Mouse (Mus musculus) embryonic facial prominence, embryonic 14.5 days (tissue): ENCODE data around the gene Khdc1c. TPM values are rescaled to one million over a fixed set of nuclear protein-coding genes. Genes with fewer than 3 reads are reported as not detected.
"Not testable (repeated sequence)": the region's sequence is repeated elsewhere in the genome, so short reads cannot be mapped to it uniquely, and the experiment has no call there.

ENCODE experiments used
- ATAC-seq: fragments of 200-750 bp; cut with Nextera tagmentation; 2 replicates; pipeline ENCODE4 v1.8.0; 2017; ENCODE audit warnings: low read depth, moderate number of reproducible peaks, moderate TSS enrichment
- DNase-seq: peaks from one replicate; pipeline ENCODE4 v3.0.0-alpha.2; 2015; ENCODE audit warnings: low spot score
- H3K27ac ChIP-seq: fragments of 300-500 bp; sonication (generic); replicated peaks from 2 replicates; pipeline ENCODE4 v1.5.1; 2014; ENCODE audit warnings: low read depth, mild to moderate bottlenecking, low read length, moderate library complexity
- H3K27me3 ChIP-seq: fragments of 300-500 bp; sonication (generic); replicated peaks from 2 replicates; pipeline ENCODE4 v1.6.1; 2014; ENCODE audit warnings: low read length; ENCODE audit not compliant: control insufficient read depth, insufficient read depth
- H3K36me3 ChIP-seq: fragments of 300-500 bp; sonication (generic); 2 replicates; pipeline ENCODE4 v1.6.1; 2014; ENCODE audit warnings: low read length, mixed read lengths; ENCODE audit not compliant: control insufficient read depth, insufficient read depth
- H3K4me1 ChIP-seq: fragments of 300-500 bp; sonication (generic); 2 replicates; pipeline ENCODE4 v1.6.1; 2014; ENCODE audit warnings: antibody characterized with exemption, low read length; ENCODE audit not compliant: control insufficient read depth, insufficient read depth
- H3K4me2 ChIP-seq: fragments of 300-500 bp; sonication (generic); 2 replicates; pipeline ENCODE4 v1.6.1; 2014; ENCODE audit warnings: low read depth, mild to moderate bottlenecking, low read length, moderate library complexity, mixed read lengths
- H3K4me3 ChIP-seq: fragments of 300-500 bp; sonication (generic); 2 replicates; pipeline ENCODE4 v1.5.1; 2014; ENCODE audit warnings: low read depth, mild to moderate bottlenecking, low read length
- H3K9ac ChIP-seq: fragments of 300-500 bp; sonication (generic); 2 replicates; pipeline ENCODE4 v1.6.1; 2014; ENCODE audit warnings: low read depth, mild to moderate bottlenecking, low read length, moderate library complexity, mixed read lengths
- H3K9me3 ChIP-seq: fragments of 300-500 bp; sonication (generic); 2 replicates; pipeline ENCODE4 v1.6.1; 2016; ENCODE audit warnings: low read length; ENCODE audit not compliant: control insufficient read depth
- WGBS: fragments of 180-500 bp; shearing (Covaris S2); extraction: QIAGEN DNeasy Blood & Tissue Kit; methylation state at CpG from one replicate; pipeline ENCODE4 v1.1.7; 2014; 5-methylcytosine and 5-hydroxymethylcytosine counted together
- polyA plus RNA-seq: library from polyadenylated mRNA; unstranded; fragments of >200 nt; fragmentation: Nextera tagmentation; extraction: Ambion mirVana; gene quantifications from 2 replicates; pipeline ENCODE4 v1.2.1, GENCODE M21; 2014

Khdc1c gene
- not detected in 2 replicates for polyA plus RNA-seq

DNA sequence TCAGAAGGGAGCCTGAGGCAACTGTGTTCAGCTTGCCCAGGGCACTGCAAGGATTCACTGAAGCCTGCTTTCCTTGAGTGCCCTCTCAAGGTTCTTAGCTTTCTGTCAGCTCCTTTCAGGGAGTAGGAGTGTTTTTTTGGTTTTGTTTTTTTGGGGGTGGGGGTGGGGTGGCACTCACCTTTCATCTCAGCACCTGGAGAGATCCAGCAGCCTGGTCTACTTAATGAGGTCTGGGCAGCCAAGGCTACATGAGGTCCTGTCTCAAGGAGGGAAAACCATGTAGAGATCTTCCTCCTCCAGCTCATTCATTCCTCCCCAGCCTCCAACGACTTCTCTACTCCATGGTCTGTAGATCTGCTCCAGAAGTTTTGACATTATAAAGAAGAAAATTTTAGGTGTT is at the start of gene Khdc1c:
Gene Khdc1c (plus strand): TSS at position 301 of the 400 bp plus-strand sequence.
- H3K36me3 ChIP-seq, DNase-seq, H3K27ac ChIP-seq, H3K4me1 ChIP-seq, H3K4me3 ChIP-seq, H3K9me3 ChIP-seq, H3K4me2 ChIP-seq, ATAC-seq, H3K9ac ChIP-seq, H3K27me3 ChIP-seq: not testable (repeated sequence)
- WGBS: 63% methylated on average over 1 of the region's 1 CpGs

- not testable (repeated sequence) for H3K9ac ChIP-seq, H3K4me2 ChIP-seq, H3K9me3 ChIP-seq, ATAC-seq, H3K27ac ChIP-seq, H3K4me1 ChIP-seq, H3K36me3 ChIP-seq, H3K4me3 ChIP-seq, DNase-seq, H3K27me3 ChIP-seq
- WGBS: 91% methylated on average over 5 of the region's 5 CpGs
Measured at GRCm38 (mm10) chr1:21320271-21320670, 47.9 kb upstream of the Khdc1c start.

DNA sequence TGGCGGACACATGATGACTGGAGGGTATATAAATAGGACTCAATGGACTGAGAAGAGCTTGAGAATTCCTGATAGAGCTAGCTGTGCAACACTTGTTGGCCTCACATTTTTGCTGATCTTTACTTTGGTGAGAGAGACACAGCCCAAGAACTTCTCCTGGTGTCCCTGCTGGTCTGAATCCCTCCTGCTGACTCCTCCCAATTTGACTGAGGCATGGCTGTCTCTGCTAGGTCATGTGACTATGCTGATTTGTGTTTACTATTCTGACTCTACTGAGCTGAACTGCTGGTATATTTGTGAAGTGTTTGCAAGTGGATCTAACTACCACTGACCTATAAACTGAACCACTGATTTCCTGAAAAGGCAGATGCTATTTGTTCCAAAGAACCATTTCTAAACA is 46.5 kb upstream of the Khdc1c start:
- WGBS: 82% methylated on average over 1 of the region's 1 CpGs
- H3K27me3 ChIP-seq: no peaks in the 10 kb centered on the region
- no peaks in the 10 kb centered on the region for H3K9me3 ChIP-seq
- no peak overlapping the region for H3K4me3 ChIP-seq
- DNase-seq (no peak), ATAC-seq (no peak)
- H3K4me2 ChIP-seq: no peak overlapping the region
- H3K4me1 ChIP-seq: no peaks in the 10 kb centered on the region
- no peak overlapping the region for H3K9ac ChIP-seq
- H3K36me3 ChIP-seq: no peaks in the 10 kb centered on the region
- H3K27ac ChIP-seq: no peak overlapping the region

DNA sequence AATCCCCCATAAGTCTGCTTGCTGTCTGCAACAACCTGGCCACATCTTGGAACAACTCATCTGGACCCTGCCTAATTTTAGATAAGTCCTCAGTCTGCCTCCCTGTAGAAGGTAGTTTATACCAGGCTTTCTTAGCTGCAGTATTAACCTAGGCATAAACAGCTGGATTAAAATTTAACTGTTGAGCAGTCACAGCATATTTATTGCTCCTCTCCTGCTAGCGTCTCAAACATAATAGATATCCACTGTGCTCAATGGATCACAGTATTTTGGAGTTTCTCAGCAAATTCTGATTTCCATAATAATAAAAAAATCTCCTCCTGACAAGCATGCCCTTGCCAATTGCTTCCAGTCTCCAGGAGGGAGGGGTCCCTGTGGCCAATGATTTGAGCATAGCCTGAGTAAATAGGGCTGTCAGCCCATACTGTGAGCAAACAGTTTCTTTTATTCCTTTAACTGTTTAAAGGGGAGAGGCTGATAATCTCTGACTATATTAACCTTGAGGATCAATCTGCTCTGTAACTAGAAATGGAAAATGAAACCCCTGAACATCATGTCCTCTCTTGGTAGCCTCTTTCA is 44.0 kb upstream of the Khdc1c start:
- no peaks in the 10 kb centered on the region for H3K4me1 ChIP-seq
- DNase-seq (no peak), ATAC-seq (no peak)
- 59% methylated on average over 1 of the region's 1 CpGs for WGBS
- no peaks in the 10 kb centered on the region for H3K27me3 ChIP-seq
- H3K4me3 ChIP-seq: no peak overlapping the region
- H3K9ac ChIP-seq: no peak overlapping the region
- no peak overlapping the region for H3K27ac ChIP-seq
- no peak overlapping the region for H3K4me2 ChIP-seq
- H3K36me3 ChIP-seq: no peaks in the 10 kb centered on the region
- no peaks in the 10 kb centered on the region for H3K9me3 ChIP-seq

DNA sequence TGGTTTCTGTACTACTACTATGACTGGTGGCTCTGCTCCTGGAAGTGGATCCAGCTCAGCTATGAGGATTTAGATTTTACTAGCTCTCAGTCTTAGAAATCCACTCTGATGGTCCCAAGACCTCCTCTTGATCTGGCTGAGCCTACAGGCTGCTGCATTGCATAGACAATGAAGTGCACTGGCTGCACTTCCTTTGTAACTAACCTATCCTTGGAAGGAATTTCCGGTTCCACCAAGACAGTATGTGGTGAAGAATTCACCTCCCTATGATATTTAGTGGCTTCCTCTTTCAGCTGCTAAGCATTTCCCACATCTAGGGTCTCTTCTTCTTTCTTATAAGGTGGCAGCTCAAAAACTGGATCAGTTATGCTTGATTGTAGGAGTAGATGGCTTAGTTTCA is 43.5 kb upstream of the Khdc1c start:
- H3K4me1 ChIP-seq: no peaks in the 10 kb centered on the region
- no peak overlapping the region for H3K4me2 ChIP-seq
- no peak overlapping the region for H3K4me3 ChIP-seq
- H3K27ac ChIP-seq: no peak overlapping the region
- H3K36me3 ChIP-seq: no peaks in the 10 kb centered on the region
- H3K9ac ChIP-seq: no peak overlapping the region
- DNase-seq (no peak), ATAC-seq (no peak)
- no peaks in the 10 kb centered on the region for H3K27me3 ChIP-seq
- 81% methylated on average over 1 of the region's 1 CpGs for WGBS
- no peaks in the 10 kb centered on the region for H3K9me3 ChIP-seq

DNA sequence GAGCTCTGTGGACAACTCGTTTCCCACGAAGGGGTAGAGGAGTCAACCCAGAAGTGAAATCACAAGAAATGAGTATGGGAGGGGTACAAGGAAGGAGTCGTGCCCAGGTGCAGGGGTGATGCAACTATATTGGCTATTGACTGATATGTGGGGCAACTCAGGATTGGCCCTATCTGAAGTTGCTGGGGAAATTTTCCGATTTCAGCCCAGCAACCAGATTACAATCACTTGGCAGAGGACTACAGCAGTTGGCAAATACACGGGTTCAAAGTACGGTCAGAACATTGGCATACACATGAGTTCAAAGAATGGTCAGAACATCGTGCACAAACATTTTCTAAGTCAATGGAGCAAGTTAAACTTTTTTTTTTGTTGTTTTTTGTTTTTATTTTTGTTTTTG is 41.4 kb upstream of the Khdc1c start:
- no peak overlapping the region for H3K27ac ChIP-seq
- ATAC-seq (no peak), DNase-seq (no peak)
- H3K36me3 ChIP-seq: no peaks in the 10 kb centered on the region
- no peak overlapping the region for H3K4me3 ChIP-seq
- no peaks in the 10 kb centered on the region for H3K4me1 ChIP-seq
- no peak overlapping the region for H3K4me2 ChIP-seq
- 89% methylated on average over 7 of the region's 7 CpGs for WGBS
- no peak overlapping the region for H3K9ac ChIP-seq
- H3K9me3 ChIP-seq: no peaks in the 10 kb centered on the region
- H3K27me3 ChIP-seq: no peaks in the 10 kb centered on the region

- not testable (repeated sequence) for DNase-seq, ATAC-seq, H3K9ac ChIP-seq, H3K4me3 ChIP-seq, H3K4me2 ChIP-seq, H3K4me1 ChIP-seq, H3K27me3 ChIP-seq, H3K27ac ChIP-seq, H3K36me3 ChIP-seq, H3K9me3 ChIP-seq
Measured at GRCm38 (mm10) chr1:21331161-21331560, 37.0 kb upstream of the Khdc1c start.

- H3K4me2 ChIP-seq: no peak overlapping the region
- no peaks in the 10 kb centered on the region for H3K27me3 ChIP-seq
- H3K4me1 ChIP-seq: no peaks in the 10 kb centered on the region
- DNase-seq (no peak), ATAC-seq (no peak)
- H3K27ac ChIP-seq: no peak overlapping the region
- no peaks in the 10 kb centered on the region; the same call in 1 of the 2 replicates for H3K9me3 ChIP-seq
- H3K4me3 ChIP-seq: no peak overlapping the region
- no peak overlapping the region for H3K9ac ChIP-seq
- H3K36me3 ChIP-seq: no peaks in the 10 kb centered on the region
- 77% methylated on average over 16 of the region's 16 CpGs for WGBS
Measured at GRCm38 (mm10) chr1:21333222-21333973, 34.7 kb upstream of the Khdc1c start.

DNA sequence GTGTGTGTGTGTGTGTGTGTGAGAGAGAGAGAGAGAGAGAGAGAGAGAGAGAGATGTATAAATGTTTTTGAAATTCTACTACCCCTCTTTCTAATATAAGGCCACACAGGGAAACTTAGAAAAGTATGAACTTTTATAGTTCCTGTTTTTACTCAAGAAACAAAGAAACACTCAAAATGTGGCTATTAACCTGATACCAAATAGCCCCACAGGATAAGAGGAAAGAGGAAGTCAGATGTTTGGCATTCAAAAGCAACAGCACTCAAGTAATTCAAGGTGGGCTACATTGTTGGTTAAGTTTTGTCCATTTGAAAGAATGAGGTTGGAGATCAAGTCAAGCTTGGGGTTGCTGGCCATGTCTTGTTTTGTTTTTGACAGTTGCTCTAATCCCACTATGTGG is 32.3 kb upstream of the Khdc1c start:
- Histone ChIP-seq H3K27ac (no peak overlapping the region), H3K4me2 (no peak overlapping the region), H3K4me1 (no peaks in the 10 kb centered on the region), H3K9ac (no peak overlapping the region), H3K36me3 (no peaks in the 10 kb centered on the region), H3K4me3 (no peak overlapping the region), H3K9me3 (no peaks in the 10 kb centered on the region; the same call in 1 of the 2 replicates), H3K27me3 (no peaks in the 10 kb centered on the region)
- no peak for DNase-seq
- no peak for ATAC-seq
